Mouse (Mus musculus): Measurements from ENCODE around the gene Kctd2. TPM values are rescaled to one million over a fixed set of nuclear protein-coding genes. Genes with fewer than 3 reads are reported as not detected.
A peak's percentile ranks its signal among the peaks of the same experiment; 100 is the strongest.

Kctd2 gene
- polyA plus RNA-seq, 1 experiment, result 37.8 TPM

DNA sequence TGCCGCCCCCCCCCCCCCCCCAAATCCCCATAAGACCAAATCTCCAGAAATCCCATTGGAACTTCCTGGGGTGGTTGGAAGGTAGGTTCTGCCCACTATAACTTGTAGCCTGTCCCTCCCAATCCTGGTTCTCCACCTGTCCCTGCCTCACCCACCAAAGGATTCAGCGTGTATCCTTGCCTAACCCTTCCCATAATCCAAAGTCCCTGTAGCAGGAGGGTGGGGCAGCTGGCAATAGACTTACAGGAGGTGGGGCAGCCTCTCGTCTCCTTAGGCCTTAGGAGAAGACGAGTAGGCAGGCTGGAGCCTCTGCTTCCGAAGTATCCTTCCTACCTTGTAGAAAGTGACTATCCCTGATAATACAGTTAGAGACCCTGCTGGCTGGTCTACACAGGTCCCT is 36.3 kb downstream of the Kctd2 start:
- DNase-seq, result no peak
- TF ChIP-seq POLR2A (IDR thresholded peaks at IDR 0.05; ENCODE audit: low read depth, low read length), result no peak
- 71% methylated on average over 5 of the region's 5 CpGs for WGBS
- peaks cover 5% of the 10 kb centered on the region for H3K4me1 ChIP-seq (ENCODE audit: control insufficient read depth, insufficient read depth, low read length)
- H3K27me3 ChIP-seq (replicated peaks; ENCODE audit: control insufficient read depth, insufficient read depth, low read length), result no peaks in the 10 kb centered on the region
- no peak overlapping the region for H3K27ac ChIP-seq (ENCODE audit: insufficient read depth, low read depth, low read length)
- H3K4me3 ChIP-seq (ENCODE audit: insufficient read depth, low read depth, low read length), result no peak overlapping the region
- H3K36me3 ChIP-seq (ENCODE audit: control insufficient read depth, insufficient read depth, low read length), result no peaks in the 10 kb centered on the region

GRCm38 (mm10) chr11:115457405-115457804 is 37.5 kb downstream of the Kctd2 start:
- peak; percentile 77 for DNase-seq
- H3K4me1 ChIP-seq (ENCODE audit: control insufficient read depth, insufficient read depth, low read length), result peaks cover 5% of the 10 kb centered on the region
- TF ChIP-seq CTCF (conservative IDR thresholded peaks at IDR 0.05; ENCODE audit: insufficient read depth, insufficient read length, low read depth, low read length) (no peak), POLR2A (IDR thresholded peaks at IDR 0.05; ENCODE audit: low read depth, low read length) (no peak)
- no peaks in the 10 kb centered on the region for H3K36me3 ChIP-seq (ENCODE audit: control insufficient read depth, insufficient read depth, low read length)
- H3K27me3 ChIP-seq (replicated peaks; ENCODE audit: control insufficient read depth, insufficient read depth, low read length), result no peaks in the 10 kb centered on the region
- H3K4me3 ChIP-seq (ENCODE audit: insufficient read depth, low read depth, low read length), result no peak overlapping the region
- H3K27ac ChIP-seq (ENCODE audit: insufficient read depth, low read depth, low read length), result no peak overlapping the region
- 29% methylated on average over 6 of the region's 6 CpGs for WGBS

- Histone ChIP-seq H3K36me3 (ENCODE audit: control insufficient read depth, insufficient read depth, low read length) (no peaks in the 10 kb centered on the region), H3K27me3 (replicated peaks; ENCODE audit: control insufficient read depth, insufficient read depth, low read length) (no peaks in the 10 kb centered on the region), H3K4me3 (ENCODE audit: insufficient read depth, low read depth, low read length) (no peak overlapping the region), H3K4me1 (ENCODE audit: control insufficient read depth, insufficient read depth, low read length) (peaks cover 5% of the 10 kb centered on the region), H3K27ac (ENCODE audit: insufficient read depth, low read depth, low read length) (no peak overlapping the region)
- no peak for TF ChIP-seq POLR2A (IDR thresholded peaks at IDR 0.05; ENCODE audit: low read depth, low read length)
- 52% methylated on average over 8 of the region's 8 CpGs for WGBS
- no peak for DNase-seq
These were observed 41.0 kb downstream of the Kctd2 start for GRCm38 (mm10) chr11:115460976-115461375.

GRCm38 (mm10) chr11:115461846-115462242 is 41.9 kb downstream of the Kctd2 start:
- Histone ChIP-seq H3K36me3 (ENCODE audit: control insufficient read depth, insufficient read depth, low read length) (no peaks in the 10 kb centered on the region), H3K4me1 (ENCODE audit: control insufficient read depth, insufficient read depth, low read length) (peaks cover 5% of the 10 kb centered on the region), H3K27me3 (replicated peaks; ENCODE audit: control insufficient read depth, insufficient read depth, low read length) (no peaks in the 10 kb centered on the region), H3K4me3 (ENCODE audit: insufficient read depth, low read depth, low read length) (no peak overlapping the region; the same call in 1 of the 2 replicates), H3K27ac (ENCODE audit: insufficient read depth, low read depth, low read length) (peak overlapping the region; percentile 94)
- TF ChIP-seq POLR2A (IDR thresholded peaks at IDR 0.05; ENCODE audit: low read depth, low read length) (no peak), CTCF (conservative IDR thresholded peaks at IDR 0.05; ENCODE audit: insufficient read depth, insufficient read length, low read depth, low read length) (no peak)
- DNase-seq, result no peak
- 57% methylated on average over 5 of the region's 5 CpGs for WGBS

- TF ChIP-seq CTCF (conservative IDR thresholded peaks at IDR 0.05; ENCODE audit: insufficient read depth, insufficient read length, low read depth, low read length) (no peak), POLR2A (IDR thresholded peaks at IDR 0.05; ENCODE audit: low read depth, low read length) (peak; percentile 13)
- H3K4me1 ChIP-seq (ENCODE audit: control insufficient read depth, insufficient read depth, low read length), result peaks cover 2% of the 10 kb centered on the region
- DNase-seq, result peak; percentile 70
- no peaks in the 10 kb centered on the region for H3K27me3 ChIP-seq (replicated peaks; ENCODE audit: control insufficient read depth, insufficient read depth, low read length)
- H3K36me3 ChIP-seq (ENCODE audit: control insufficient read depth, insufficient read depth, low read length), result no peaks in the 10 kb centered on the region
- 61% methylated on average over 16 of the region's 16 CpGs for WGBS
- peak within 1 kb of the TSS; percentile 94 for H3K27ac ChIP-seq (ENCODE audit: insufficient read depth, low read depth, low read length)
- H3K4me3 ChIP-seq (ENCODE audit: insufficient read depth, low read depth, low read length), result peak within 1 kb of the TSS; percentile 52
These were observed 42.4 kb downstream of the Kctd2 start, which contains the start of gene Slc16a5 for GRCm38 (mm10) chr11:115462243-115462891. Gene Slc16a5 (plus strand): TSS chr11:115462474.

GRCm38 (mm10) chr11:115463397-115463796 is 43.5 kb downstream of the Kctd2 start:
- no peak for TF ChIP-seq CTCF (conservative IDR thresholded peaks at IDR 0.05; ENCODE audit: insufficient read depth, insufficient read length, low read depth, low read length)
- peak; percentile 28 for TF ChIP-seq POLR2A (IDR thresholded peaks at IDR 0.05; ENCODE audit: low read depth, low read length)
- WGBS, result 63% methylated on average over 11 of the region's 11 CpGs
- Histone ChIP-seq H3K4me1 (ENCODE audit: control insufficient read depth, insufficient read depth, low read length) (no peaks in the 10 kb centered on the region), H3K27ac (ENCODE audit: insufficient read depth, low read depth, low read length) (peak overlapping the region; percentile 94), H3K36me3 (ENCODE audit: control insufficient read depth, insufficient read depth, low read length) (no peaks in the 10 kb centered on the region), H3K4me3 (ENCODE audit: insufficient read depth, low read depth, low read length) (peak overlapping the region; percentile 52), H3K27me3 (replicated peaks; ENCODE audit: control insufficient read depth, insufficient read depth, low read length) (no peaks in the 10 kb centered on the region)
- DNase-seq, result peak; percentile 65

DNA sequence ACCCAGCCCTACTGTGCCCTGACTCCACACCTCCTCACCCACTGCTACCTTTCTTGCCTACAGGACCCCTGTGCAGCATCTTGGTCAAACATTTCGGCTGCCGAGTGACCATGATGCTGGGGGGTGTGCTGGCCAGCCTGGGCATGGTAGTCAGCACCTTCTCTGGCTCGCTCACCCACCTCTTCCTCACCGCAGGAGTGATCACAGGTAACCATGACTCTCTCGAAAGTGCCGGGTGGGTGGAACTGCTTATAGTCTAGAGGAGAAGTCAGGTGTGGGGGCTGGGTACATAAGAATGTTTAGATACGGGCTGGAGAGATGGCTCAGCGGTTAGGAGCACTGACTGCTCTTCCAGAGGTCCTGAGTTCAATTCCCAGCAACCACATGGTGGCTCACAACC is 44.9 kb downstream of the Kctd2 start:
- H3K4me3 ChIP-seq (ENCODE audit: insufficient read depth, low read depth, low read length), result peak overlapping the region; percentile 19

More for the DNA sequence above, 44.9 kb downstream of the Kctd2 start:
- no peak overlapping the region; the same call in 1 of the 2 replicates for H3K27ac ChIP-seq (ENCODE audit: insufficient read depth, low read depth, low read length)
- WGBS, result 66% methylated on average over 8 of the region's 8 CpGs
- no peak for DNase-seq
- H3K36me3 ChIP-seq (ENCODE audit: control insufficient read depth, insufficient read depth, low read length), result no peaks in the 10 kb centered on the region
- TF ChIP-seq POLR2A (IDR thresholded peaks at IDR 0.05; ENCODE audit: low read depth, low read length) (no peak), CTCF (conservative IDR thresholded peaks at IDR 0.05; ENCODE audit: insufficient read depth, insufficient read length, low read depth, low read length) (no peak)
- no peaks in the 10 kb centered on the region for H3K4me1 ChIP-seq (ENCODE audit: control insufficient read depth, insufficient read depth, low read length)
- H3K27me3 ChIP-seq (replicated peaks; ENCODE audit: control insufficient read depth, insufficient read depth, low read length), result no peaks in the 10 kb centered on the region
